Mouse (Mus musculus): ENCODE data around the gene Gm20388. TPM values are rescaled to one million over a fixed set of nuclear protein-coding genes. Genes with fewer than 3 reads are reported as not detected.
A peak's percentile ranks its signal among the peaks of the same experiment; 100 is the strongest.

Gene Gm20388
- polyA plus RNA-seq, 1 experiment from 2014 or later = not detected

DNA sequence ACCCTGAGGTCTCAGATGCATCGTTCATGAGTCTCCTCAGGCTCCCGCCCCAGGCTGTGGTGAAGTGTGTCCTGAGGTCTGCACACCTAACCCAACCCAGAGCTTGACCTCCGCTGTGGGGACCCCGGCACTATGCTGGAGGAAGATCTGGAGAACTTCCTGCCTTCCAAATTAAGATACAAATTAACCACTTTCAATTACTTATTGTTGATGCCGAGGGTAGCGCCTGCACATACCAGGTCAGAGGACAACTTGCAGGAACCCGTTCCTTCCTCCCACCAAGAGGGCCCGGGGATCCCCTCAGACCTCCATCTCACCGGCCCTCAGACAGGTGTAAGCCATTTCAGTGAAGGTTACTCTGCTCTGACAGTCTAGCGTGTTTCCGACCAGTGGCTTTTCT, 1796.3 kb downstream of the Gm20388 start:
- no peak for TF ChIP-seq CTCF (IDR thresholded peaks at IDR 0.05; ENCODE audit: low read depth)
- H3K27ac ChIP-seq (ENCODE audit: low read depth, low read length) = no peak overlapping the region
- no peak overlapping the region for H3K4me2 ChIP-seq (replicated peaks; ENCODE audit: low read depth)
- H3K36me3 ChIP-seq (ENCODE audit: control insufficient read depth, insufficient read depth) = no peaks in the 10 kb centered on the region
- no peak overlapping the region for H3K4me3 ChIP-seq (ENCODE audit: low read depth, low read length)
- WGBS = 79% methylated on average over 11 of the region's 11 CpGs
- H3K4me1 ChIP-seq (replicated peaks; ENCODE audit: control insufficient read depth, insufficient read depth, low read length) = no peaks in the 10 kb centered on the region
- H3K9me3 ChIP-seq (ENCODE audit: control insufficient read depth) = no peaks in the 10 kb centered on the region
- no peak overlapping the region for H3K9ac ChIP-seq (ENCODE audit: low read depth, low read length)
- no peak for ATAC-seq
- H3K27me3 ChIP-seq (replicated peaks; ENCODE audit: control insufficient read depth, insufficient read depth, low read length) = no peaks in the 10 kb centered on the region

DNA sequence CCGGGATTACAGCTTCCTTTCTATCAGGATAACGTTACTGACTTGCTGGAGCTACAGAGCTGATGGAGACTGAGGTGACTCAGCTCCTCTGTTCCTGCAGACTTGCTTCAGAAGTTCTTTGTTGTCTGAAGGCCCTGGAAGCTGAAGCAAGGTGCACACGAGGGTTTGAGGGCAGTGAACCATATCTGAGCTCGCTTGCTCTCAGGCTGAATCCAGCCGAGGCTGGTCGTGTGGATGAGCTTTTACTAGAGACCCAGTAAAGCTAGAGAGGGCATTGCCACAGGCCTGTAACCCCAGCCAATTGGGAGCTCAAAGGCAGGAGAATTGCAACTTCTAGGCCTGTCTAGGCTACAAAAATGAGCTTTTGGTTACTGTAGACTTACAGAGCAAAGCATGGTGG, 1797.8 kb downstream of the Gm20388 start:
- Histone ChIP-seq H3K27ac (ENCODE audit: low read depth, low read length) (no peak overlapping the region), H3K27me3 (replicated peaks; ENCODE audit: control insufficient read depth, insufficient read depth, low read length) (no peaks in the 10 kb centered on the region), H3K4me1 (replicated peaks; ENCODE audit: control insufficient read depth, insufficient read depth, low read length) (no peaks in the 10 kb centered on the region), H3K9ac (ENCODE audit: low read depth, low read length) (no peak overlapping the region), H3K4me3 (ENCODE audit: low read depth, low read length) (no peak overlapping the region), H3K4me2 (replicated peaks; ENCODE audit: low read depth) (no peak overlapping the region), H3K36me3 (ENCODE audit: control insufficient read depth, insufficient read depth) (no peaks in the 10 kb centered on the region), H3K9me3 (ENCODE audit: control insufficient read depth) (no peaks in the 10 kb centered on the region)
- TF ChIP-seq CTCF (IDR thresholded peaks at IDR 0.05; ENCODE audit: low read depth) = no peak
- no peak for ATAC-seq
- WGBS = 56% methylated on average over 6 of the region's 6 CpGs

- Histone ChIP-seq H3K36me3 (ENCODE audit: control insufficient read depth, insufficient read depth) (no peaks in the 10 kb centered on the region), H3K27ac (ENCODE audit: low read depth, low read length) (no peak overlapping the region), H3K9me3 (ENCODE audit: control insufficient read depth) (no peaks in the 10 kb centered on the region), H3K4me3 (ENCODE audit: low read depth, low read length) (no peak overlapping the region), H3K27me3 (replicated peaks; ENCODE audit: control insufficient read depth, insufficient read depth, low read length) (no peaks in the 10 kb centered on the region), H3K9ac (ENCODE audit: low read depth, low read length) (no peak overlapping the region), H3K4me1 (replicated peaks; ENCODE audit: control insufficient read depth, insufficient read depth, low read length) (no peaks in the 10 kb centered on the region), H3K4me2 (replicated peaks; ENCODE audit: low read depth) (no peak overlapping the region)
- no peak for ATAC-seq
- no peak for TF ChIP-seq CTCF (IDR thresholded peaks at IDR 0.05; ENCODE audit: low read depth)
- WGBS = 41% methylated on average over 14 of the region's 14 CpGs
Measured at GRCm38 (mm10) chr8:121717502-121717901, 1806.9 kb downstream of the Gm20388 start.

DNA sequence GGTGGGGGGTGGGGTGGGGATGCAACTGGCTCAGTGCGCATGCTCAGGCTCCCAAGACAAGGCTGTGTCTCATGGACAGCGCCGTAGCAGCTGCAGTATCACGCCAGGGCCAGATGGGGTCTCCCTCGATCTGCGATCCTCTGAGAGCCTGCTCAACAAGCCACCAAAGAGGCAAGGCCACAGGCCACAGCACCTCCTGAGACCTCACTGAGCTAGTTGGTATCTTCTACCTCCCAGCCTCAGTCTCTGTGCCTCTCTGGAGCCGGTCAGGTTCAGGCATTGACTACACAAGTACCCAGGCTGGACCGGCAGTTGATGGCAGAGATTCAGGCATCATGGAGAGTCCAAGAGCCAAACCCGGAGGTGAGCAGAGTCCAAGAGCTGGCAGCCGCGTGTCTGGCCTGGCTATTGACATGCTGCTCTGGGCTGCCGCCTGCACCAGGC, 1807.4 kb downstream of the Gm20388 start:
- H3K36me3 ChIP-seq (ENCODE audit: control insufficient read depth, insufficient read depth) = no peaks in the 10 kb centered on the region
- no peak overlapping the region for H3K4me2 ChIP-seq (replicated peaks; ENCODE audit: low read depth)
- H3K9me3 ChIP-seq (ENCODE audit: control insufficient read depth) = no peaks in the 10 kb centered on the region
- TF ChIP-seq CTCF (IDR thresholded peaks at IDR 0.05; ENCODE audit: low read depth) = peak; percentile 87
- ATAC-seq = 0 out of 2 replicates have a peak, but pooled peaks have one; percentile 33
- H3K9ac ChIP-seq (ENCODE audit: low read depth, low read length) = no peak overlapping the region
- no peak overlapping the region for H3K4me3 ChIP-seq (ENCODE audit: low read depth, low read length)
- no peak overlapping the region for H3K27ac ChIP-seq (ENCODE audit: low read depth, low read length)
- no peaks in the 10 kb centered on the region for H3K4me1 ChIP-seq (replicated peaks; ENCODE audit: control insufficient read depth, insufficient read depth, low read length)
- no peaks in the 10 kb centered on the region for H3K27me3 ChIP-seq (replicated peaks; ENCODE audit: control insufficient read depth, insufficient read depth, low read length)
- WGBS = 27% methylated on average over 12 of the region's 12 CpGs

DNA sequence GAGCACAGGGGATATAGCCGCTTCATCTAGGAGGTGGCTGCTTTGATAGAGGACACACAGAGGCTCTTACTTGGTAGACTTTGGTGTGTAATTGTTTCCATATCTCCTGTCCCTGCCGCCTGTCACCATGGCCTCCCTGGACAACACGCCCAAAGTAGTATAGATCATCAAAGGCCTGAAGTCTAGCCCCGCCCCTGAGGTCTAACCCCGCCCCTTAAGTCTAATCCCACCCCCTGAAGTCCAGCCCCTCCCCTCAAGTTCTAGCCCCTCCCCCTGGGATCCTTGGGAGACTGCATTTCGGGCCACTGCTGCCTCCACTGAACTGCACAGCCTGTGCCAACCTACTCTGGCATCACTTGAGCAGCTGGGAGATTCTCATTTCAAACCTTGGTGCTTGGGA, 1808.3 kb downstream of the Gm20388 start:
- Histone ChIP-seq H3K4me1 (replicated peaks; ENCODE audit: control insufficient read depth, insufficient read depth, low read length) (no peaks in the 10 kb centered on the region), H3K36me3 (ENCODE audit: control insufficient read depth, insufficient read depth) (no peaks in the 10 kb centered on the region), H3K27ac (ENCODE audit: low read depth, low read length) (no peak overlapping the region), H3K27me3 (replicated peaks; ENCODE audit: control insufficient read depth, insufficient read depth, low read length) (no peaks in the 10 kb centered on the region), H3K9ac (ENCODE audit: low read depth, low read length) (no peak overlapping the region), H3K4me3 (ENCODE audit: low read depth, low read length) (no peak overlapping the region), H3K4me2 (replicated peaks; ENCODE audit: low read depth) (no peak overlapping the region), H3K9me3 (ENCODE audit: control insufficient read depth) (no peaks in the 10 kb centered on the region)
- no peak for TF ChIP-seq CTCF (IDR thresholded peaks at IDR 0.05; ENCODE audit: low read depth)
- WGBS = 41% methylated on average over 6 of the region's 6 CpGs
- no peak for ATAC-seq

GRCm38 (mm10) chr8:121721072-121721471, 1810.4 kb downstream of the Gm20388 start:
- no peak for ATAC-seq
- no peak for TF ChIP-seq CTCF (IDR thresholded peaks at IDR 0.05; ENCODE audit: low read depth)
- Histone ChIP-seq H3K27me3 (replicated peaks; ENCODE audit: control insufficient read depth, insufficient read depth, low read length) (no peaks in the 10 kb centered on the region), H3K27ac (ENCODE audit: low read depth, low read length) (no peak overlapping the region), H3K36me3 (ENCODE audit: control insufficient read depth, insufficient read depth) (no peaks in the 10 kb centered on the region), H3K4me1 (replicated peaks; ENCODE audit: control insufficient read depth, insufficient read depth, low read length) (no peaks in the 10 kb centered on the region; the same call in 1 of the 2 replicates), H3K4me3 (ENCODE audit: low read depth, low read length) (no peak overlapping the region), H3K4me2 (replicated peaks; ENCODE audit: low read depth) (no peak overlapping the region), H3K9me3 (ENCODE audit: control insufficient read depth) (no peaks in the 10 kb centered on the region), H3K9ac (ENCODE audit: low read depth, low read length) (no peak overlapping the region)
- WGBS = 51% methylated on average over 6 of the region's 6 CpGs

- no peak for TF ChIP-seq CTCF (IDR thresholded peaks at IDR 0.05; ENCODE audit: low read depth)
- H3K27me3 ChIP-seq (replicated peaks; ENCODE audit: control insufficient read depth, insufficient read depth, low read length) = peaks cover 5% of the 10 kb centered on the region
- no peak for ATAC-seq
- 69% methylated on average over 12 of the region's 12 CpGs for WGBS
- H3K27ac ChIP-seq (ENCODE audit: low read depth, low read length) = no peak overlapping the region
- H3K36me3 ChIP-seq (ENCODE audit: control insufficient read depth, insufficient read depth) = no peaks in the 10 kb centered on the region
- no peak overlapping the region for H3K4me2 ChIP-seq (replicated peaks; ENCODE audit: low read depth)
- H3K4me1 ChIP-seq (replicated peaks; ENCODE audit: control insufficient read depth, insufficient read depth, low read length) = no peaks in the 10 kb centered on the region; the same call in 1 of the 2 replicates
- no peaks in the 10 kb centered on the region for H3K9me3 ChIP-seq (ENCODE audit: control insufficient read depth)
- H3K4me3 ChIP-seq (ENCODE audit: low read depth, low read length) = no peak overlapping the region
- no peak overlapping the region for H3K9ac ChIP-seq (ENCODE audit: low read depth, low read length)
Measured at GRCm38 (mm10) chr8:121723846-121724245, 1813.2 kb downstream of the Gm20388 start.
